Mouse (Mus musculus): ENCODE data around the gene Gm43518.

DNA sequence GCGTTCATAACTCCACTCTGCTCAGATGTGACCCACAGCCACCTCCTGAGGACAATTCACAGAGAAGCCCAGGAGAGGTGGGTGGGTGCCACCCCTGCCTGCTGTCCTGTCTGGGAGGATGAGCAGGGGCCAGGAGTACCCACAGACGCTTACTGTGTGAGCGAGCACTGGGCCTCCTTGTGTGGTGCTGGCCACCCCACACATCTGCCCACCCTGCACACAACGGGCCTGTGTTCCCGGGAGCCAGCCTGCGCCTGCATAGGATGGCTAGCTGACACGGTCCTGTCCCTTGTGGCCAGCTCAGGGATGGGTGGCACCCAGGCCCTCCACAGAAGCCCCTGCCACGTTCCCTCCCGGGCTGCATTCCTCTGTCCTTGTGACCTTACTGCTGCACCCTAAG is 58.2 kb downstream of the Gm43518 start:
- TF ChIP-seq POLR2A (IDR thresholded peaks at IDR 0.05; ENCODE audit: borderline replicate concordance, low read depth, low read length) (no peak), CTCF (IDR thresholded peaks at IDR 0.05; ENCODE audit: low read depth, low read length) (no peak)
